Mouse (Mus musculus) lung, postnatal 4 days (tissue): ENCODE results near the gene Podxl2.

Source experiments
- DNase-seq, 2 experiments: peaks; one replicate each; pipeline ENCODE4 v3.0.0; 2021

Gene Podxl2

GRCm38 (mm10) chr6:88874868-88875508 lies at the start of gene Podxl2:
TSS of gene Podxl2 (minus strand) at chr6:88875044.
- peak; percentile 79 to 88 for DNase-seq

- peak in 1 of 2 experiments; percentile 66 for DNase-seq
Measured at GRCm38 (mm10) chr6:88918802-88919201, 44.0 kb upstream of the Podxl2 start.

- peak in 1 of 2 experiments; percentile 58 for DNase-seq
Measured at GRCm38 (mm10) chr6:88916153-88916552, 41.3 kb upstream of the Podxl2 start.

- no peak for DNase-seq
Measured at GRCm38 (mm10) chr6:88915510-88915909, 40.7 kb upstream of the Podxl2 start.

GRCm38 (mm10) chr6:88914799-88915198 lies 40.0 kb upstream of the Podxl2 start:
- DNase-seq: no peak

- no peak for DNase-seq
Measured at GRCm38 (mm10) chr6:88913440-88913839, 38.6 kb upstream of the Podxl2 start.

GRCm38 (mm10) chr6:88913022-88913421 lies 38.2 kb upstream of the Podxl2 start:
- peak in 1 of 2 experiments; percentile 56 for DNase-seq

GRCm38 (mm10) chr6:88909151-88909550 lies 34.3 kb upstream of the Podxl2 start:
- no peak for DNase-seq

GRCm38 (mm10) chr6:88906369-88907108 lies 31.7 kb upstream of the Podxl2 start:
- peak; percentile 72 to 76 for DNase-seq

GRCm38 (mm10) chr6:88905042-88905441 lies 30.2 kb upstream of the Podxl2 start:
- no peak for DNase-seq

GRCm38 (mm10) chr6:88904456-88904974 lies 29.7 kb upstream of the Podxl2 start:
- no peak for DNase-seq

GRCm38 (mm10) chr6:88903708-88904107 lies 28.9 kb upstream of the Podxl2 start:
- no peak for DNase-seq

GRCm38 (mm10) chr6:88901947-88902820 lies 27.3 kb upstream of the Podxl2 start, which contains the start of gene Tpra1:
TSS of gene Tpra1 (plus strand) at chr6:88902251.
- peak; percentile 95 to 97 for DNase-seq

- DNase-seq: no peak
Measured at GRCm38 (mm10) chr6:88901471-88901870, 26.6 kb upstream of the Podxl2 start.

GRCm38 (mm10) chr6:88899628-88900027 lies 24.8 kb upstream of the Podxl2 start:
- no peak for DNase-seq

GRCm38 (mm10) chr6:88899086-88899485 lies 24.2 kb upstream of the Podxl2 start:
- no peak for DNase-seq

- DNase-seq: peak; percentile 95 to 97
Measured at GRCm38 (mm10) chr6:88898534-88899048, 23.7 kb upstream of the Podxl2 start, which contains the start of gene Mcm2. TSS of gene Mcm2 (minus strand) at chr6:88898780.

- no peak for DNase-seq
Measured at GRCm38 (mm10) chr6:88897246-88897645, 22.4 kb upstream of the Podxl2 start.

- DNase-seq: no peak
Measured at GRCm38 (mm10) chr6:88895943-88896342, 21.1 kb upstream of the Podxl2 start.

- peak in 1 of 2 experiments; percentile 67 for DNase-seq
Measured at GRCm38 (mm10) chr6:88893559-88893958, 18.7 kb upstream of the Podxl2 start.

GRCm38 (mm10) chr6:88890832-88891231 lies 16.0 kb upstream of the Podxl2 start:
- DNase-seq: no peak

GRCm38 (mm10) chr6:88889410-88890042 lies 14.7 kb upstream of the Podxl2 start:
- no peak for DNase-seq
